Mouse (Mus musculus) thymus, adult 18-20 months (tissue): ENCODE results near the gene Hmgn2.

Source experiments
- DNase-seq, 2 experiments: peaks; one replicate each; pipeline ENCODE4 v3.0.0; 2022; ENCODE audit warnings: mixed read lengths in 2 of 2

Gene Hmgn2

DNA sequence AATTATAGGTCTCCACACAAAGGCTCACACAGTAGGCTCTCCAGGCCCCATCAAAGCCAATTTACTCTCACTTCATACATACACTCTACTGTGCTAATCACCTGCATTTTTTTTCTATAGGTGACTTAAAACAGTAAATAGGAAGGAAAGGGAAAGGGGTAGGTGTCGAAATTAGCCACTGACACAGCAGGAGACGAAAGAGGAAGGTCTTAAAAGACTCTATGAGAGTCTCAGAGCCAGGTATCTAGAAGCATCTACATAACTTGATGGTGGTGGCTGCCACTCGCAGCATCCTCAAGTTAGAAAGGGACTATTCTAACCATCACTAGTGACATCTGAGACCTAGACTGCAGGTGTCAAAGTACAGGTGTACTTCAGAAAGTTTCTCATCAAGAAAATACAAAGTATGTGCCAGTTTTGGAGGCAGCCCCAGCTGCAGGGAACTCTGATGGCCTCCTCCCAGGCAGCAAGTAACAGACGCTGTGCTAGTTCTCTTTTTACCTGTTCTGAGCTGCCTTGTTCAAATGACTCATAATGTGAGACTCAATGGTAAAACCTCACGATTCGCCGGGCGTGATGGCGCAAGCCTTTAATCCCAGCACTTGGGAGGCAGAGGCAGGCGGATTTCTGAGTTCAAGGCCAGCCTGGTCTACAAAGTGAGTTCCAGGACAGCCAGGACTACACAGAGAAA lies 9.7 kb upstream of the Hmgn2 start:
- DNase-seq: no peak

DNA sequence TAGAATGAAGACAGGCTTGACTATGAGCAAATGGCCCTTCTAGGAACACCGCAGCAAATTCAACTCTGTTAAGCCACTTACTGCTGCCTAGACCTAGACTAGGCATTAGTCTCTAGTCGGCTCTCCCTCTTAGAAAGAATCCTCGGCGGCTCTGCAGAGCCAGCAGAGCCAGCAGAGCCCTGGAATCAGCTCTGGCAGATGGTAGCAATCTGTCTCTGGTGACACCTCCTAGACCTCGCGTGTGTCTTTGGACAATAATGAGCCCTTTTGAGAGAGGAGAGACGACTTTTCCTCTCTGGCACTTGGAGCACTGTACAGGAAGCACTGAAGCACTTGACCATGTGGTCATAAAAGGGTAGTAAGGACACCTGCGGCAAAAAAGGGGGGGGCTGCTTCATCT lies 3.3 kb upstream of the Hmgn2 start:
- no peak for DNase-seq

GRCm38 (mm10) chr4:133970876-133971275 lies 2.4 kb upstream of the Hmgn2 start:
- no peak for DNase-seq

DNA sequence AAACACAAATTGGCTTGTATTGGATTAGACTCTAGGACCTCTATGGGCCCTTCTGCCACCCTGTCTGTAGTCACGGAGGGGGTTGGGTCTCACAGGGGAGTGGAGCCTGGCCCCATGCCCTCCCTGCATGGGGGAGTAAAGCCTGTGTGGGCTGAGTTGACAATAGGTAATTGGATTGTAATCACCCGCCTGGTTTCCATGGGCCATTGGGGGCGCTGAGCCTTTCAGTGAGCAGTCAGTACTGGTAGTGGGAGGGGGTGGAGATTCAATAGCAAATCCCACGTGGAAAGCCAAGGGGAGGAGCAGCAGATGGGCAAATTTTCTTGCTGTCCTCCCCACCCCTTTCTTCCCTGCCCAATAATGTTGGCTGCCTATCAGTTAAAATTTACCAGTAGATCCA lies 1.7 kb upstream of the Hmgn2 start:
- no peak for DNase-seq

GRCm38 (mm10) chr4:133969114-133969770 lies 792 bp upstream of the Hmgn2 start:
- no peak for DNase-seq

DNA sequence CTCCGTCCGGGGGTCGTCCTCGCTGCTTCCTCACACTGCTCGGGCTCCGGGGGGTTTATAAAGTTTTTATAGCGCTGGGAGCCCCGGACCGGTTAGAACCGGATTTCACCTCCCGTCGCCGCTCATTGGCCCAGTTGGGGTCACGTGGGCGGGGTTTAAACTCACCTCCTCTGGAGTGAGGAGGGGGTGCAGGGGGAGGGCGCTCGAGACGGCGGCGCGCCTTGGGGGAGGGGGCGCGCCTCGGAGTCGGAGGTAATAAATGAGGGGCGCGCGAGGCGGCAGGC lies 642 bp downstream of the Hmgn2 start:
- peak; percentile 82 to 91 for DNase-seq

DNA sequence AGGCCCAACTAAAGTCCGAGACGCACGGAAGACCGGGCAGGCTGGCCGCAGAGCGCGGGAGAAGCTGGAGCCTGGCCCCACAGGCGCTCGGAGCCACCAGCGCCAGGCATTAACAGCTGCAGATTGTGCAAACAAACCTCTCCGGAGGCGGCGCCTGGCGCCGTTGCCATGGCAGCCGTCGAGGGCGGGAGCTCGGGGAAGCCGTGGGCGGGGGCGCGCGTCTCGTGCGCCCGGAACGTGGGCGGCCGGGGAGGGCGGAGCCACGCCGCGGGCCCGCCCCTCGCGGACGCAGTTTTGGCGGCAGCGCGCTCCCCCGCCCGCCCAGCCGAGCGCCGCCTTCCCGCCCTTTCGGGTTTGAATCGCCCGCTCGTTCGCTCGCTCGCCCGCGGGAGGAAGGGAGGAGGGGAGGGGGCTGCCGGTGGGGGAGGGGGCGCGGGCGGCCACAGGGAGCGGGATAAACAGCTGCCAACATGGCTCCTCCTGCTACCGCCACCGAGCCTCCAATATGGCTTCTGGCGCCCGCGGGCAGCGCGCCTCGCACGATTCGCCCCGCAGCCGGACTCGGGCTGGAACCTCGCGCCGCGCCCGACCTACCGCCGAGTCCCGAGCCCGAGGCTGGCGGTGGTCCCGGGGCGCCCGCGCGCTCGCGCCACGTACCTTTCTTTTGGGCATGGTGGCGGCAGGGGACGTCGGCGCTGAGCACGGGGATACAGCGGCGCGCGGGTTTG lies 1.1 kb downstream of the Hmgn2 start:
- peak; percentile 96 to 97 for DNase-seq

- no peak for DNase-seq
Observed at GRCm38 (mm10) chr4:133966271-133966940, 2.0 kb downstream of the Hmgn2 start.

DNA sequence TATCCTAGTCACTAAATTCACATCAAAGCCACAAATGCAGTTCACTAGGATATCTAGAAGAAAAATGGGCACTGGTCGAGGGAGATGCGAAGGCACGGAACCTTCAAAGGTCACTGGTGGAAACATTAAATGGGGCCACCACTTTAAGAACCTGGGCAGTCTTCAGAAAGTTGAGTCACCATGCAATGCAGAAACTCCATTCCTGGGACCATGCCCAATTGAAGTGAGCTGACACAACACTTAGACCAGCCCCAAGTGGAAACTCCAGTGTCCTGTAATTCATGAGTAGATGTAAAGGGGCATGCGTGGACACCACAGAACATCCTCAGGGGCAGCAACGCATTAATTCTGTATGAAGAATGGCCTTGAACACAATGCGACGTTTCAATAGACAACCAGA lies 5.9 kb downstream of the Hmgn2 start:
- no peak for DNase-seq

- DNase-seq: no peak
Observed at GRCm38 (mm10) chr4:133958884-133959283, 9.6 kb downstream of the Hmgn2 start.

DNA sequence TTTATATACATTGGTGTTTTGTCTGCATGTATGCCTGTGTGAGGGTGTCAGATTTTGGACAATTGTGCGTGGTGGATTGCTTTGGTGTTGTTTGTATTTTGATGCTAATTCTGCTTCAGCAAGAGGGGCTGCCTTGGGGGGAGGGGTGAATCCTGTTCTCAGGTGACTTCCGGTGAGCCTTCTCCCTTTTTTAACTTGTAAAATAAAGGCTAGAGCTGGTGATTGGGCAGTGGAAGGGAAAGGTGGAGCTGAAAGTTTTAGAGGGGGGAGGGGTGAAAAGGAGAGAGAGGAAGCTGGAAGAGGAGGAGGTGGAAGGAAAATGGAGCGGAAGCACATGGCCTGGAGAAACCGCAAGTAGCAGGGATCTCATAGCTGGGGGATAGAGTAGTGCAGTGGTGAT lies 12.1 kb downstream of the Hmgn2 start:
- DNase-seq: no peak

- DNase-seq: no peak
Observed at GRCm38 (mm10) chr4:133946736-133947135, 21.7 kb downstream of the Hmgn2 start.

- no peak for DNase-seq
Observed at GRCm38 (mm10) chr4:133943791-133944190, 24.7 kb downstream of the Hmgn2 start.

DNA sequence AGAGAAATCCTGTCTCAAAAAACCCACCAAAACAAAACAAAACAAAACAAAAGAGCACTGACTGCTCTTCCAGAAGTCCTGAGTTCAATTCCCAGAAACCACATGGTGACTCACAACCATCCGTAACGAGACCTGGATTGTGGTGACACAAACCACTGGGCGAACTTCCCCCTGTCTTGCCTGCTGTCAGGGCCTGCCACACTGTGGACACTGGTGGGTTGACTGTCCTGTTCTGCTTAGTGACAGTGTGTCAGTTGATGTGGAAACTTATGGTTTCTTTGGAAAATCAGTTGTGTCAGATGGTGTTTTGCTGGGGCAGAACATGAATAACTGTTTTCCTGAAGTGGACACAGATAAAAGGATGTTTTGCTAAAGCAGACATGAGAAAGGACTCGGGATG lies 25.8 kb downstream of the Hmgn2 start:
- no peak for DNase-seq

DNA sequence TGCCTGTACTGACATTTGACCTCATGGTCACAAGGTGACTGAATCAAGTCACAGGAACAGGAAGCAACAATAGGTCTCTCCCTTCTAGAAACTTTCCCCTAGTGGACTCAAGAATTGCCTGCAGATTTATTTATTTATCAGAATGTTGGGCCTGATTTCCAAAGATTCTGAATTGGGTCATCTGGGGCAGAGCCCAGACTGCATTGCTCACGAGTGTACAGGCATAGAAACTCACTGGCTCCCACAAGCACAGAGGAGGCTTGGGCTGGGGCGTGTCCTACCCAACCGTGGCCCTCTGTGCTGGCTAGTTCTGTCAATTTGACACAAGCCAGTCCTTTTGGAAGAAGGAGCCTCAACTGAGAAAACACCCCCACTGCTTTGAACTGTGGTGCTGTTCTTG lies 26.9 kb downstream of the Hmgn2 start:
- no peak for DNase-seq

- no peak for DNase-seq
Observed at GRCm38 (mm10) chr4:133940386-133941260, 27.8 kb downstream of the Hmgn2 start.

DNA sequence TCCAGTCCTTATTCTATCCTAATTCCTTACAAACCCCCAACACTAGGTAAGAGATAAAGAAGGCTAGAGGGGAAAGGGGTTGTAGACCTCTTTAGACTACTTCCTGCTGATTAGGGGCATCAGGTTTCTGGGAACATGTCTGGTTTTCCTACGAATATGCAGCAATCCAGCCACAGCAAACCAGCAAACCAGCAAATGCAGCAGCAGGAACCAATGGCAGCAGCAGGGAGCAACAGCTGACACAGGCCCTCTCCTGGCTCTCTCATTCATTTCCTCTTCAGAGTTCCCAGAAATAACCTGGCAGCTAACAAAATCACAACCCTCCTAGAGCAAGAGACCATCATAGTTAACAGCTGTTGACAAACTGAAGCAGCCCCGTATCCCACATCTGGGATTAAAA lies 30.4 kb downstream of the Hmgn2 start:
- no peak for DNase-seq

DNA sequence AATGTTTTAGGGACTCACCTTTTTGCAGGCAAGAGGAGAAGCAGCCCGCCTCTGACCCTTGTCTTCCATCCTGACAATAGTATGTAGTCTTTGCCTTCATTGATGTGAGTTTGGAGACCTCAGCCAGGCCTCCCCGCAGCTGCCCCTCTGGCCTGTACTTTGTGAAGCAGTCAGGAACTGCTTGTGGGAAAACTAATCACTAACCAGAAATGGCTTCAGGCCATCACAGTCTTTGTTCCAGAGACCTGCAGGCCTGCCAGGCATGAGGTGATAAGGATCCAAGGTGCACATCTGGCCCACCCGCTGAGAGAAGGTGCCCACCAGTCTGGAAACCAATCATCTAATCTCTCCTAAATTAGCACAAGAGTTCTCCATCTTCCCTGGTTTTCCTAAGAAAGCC lies 36.7 kb downstream of the Hmgn2 start:
- no peak for DNase-seq

DNA sequence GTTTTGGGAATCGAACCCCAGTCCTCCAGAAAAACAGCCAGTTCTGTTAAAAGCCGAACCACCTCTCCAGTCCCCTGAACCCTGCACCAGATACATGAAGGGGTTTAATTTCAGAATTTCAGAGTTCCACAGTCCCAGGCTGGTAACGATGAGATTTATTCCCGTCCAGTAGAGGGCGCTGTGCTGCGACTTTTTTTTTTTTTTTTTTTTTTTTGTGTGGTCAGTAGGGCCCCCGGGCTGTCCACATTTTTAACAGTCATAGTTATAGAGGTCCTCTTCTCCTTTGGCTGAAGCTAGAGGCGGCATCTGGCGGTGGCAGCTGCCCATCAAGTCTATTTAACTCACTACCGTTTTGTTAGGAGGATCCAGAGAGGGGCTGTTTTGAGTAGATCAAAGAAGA lies 37.1 kb downstream of the Hmgn2 start:
- DNase-seq: no peak

- no peak for DNase-seq
Observed at GRCm38 (mm10) chr4:133929278-133929670, 39.2 kb downstream of the Hmgn2 start.

GRCm38 (mm10) chr4:133928576-133929277 lies 39.7 kb downstream of the Hmgn2 start:
- no peak for DNase-seq

GRCm38 (mm10) chr4:133925204-133925603 lies 43.2 kb downstream of the Hmgn2 start:
- DNase-seq: no peak
